Mouse (Mus musculus): ENCODE results near the gene Catsperd. TPM values are rescaled to one million over a fixed set of nuclear protein-coding genes. Genes with fewer than 3 reads are reported as not detected.
A peak's percentile ranks its signal among the peaks of the same experiment; 100 is the strongest.

The Catsperd gene
- polyA plus RNA-seq, 1 experiment from 2014 or later: 3.7 TPM

DNA sequence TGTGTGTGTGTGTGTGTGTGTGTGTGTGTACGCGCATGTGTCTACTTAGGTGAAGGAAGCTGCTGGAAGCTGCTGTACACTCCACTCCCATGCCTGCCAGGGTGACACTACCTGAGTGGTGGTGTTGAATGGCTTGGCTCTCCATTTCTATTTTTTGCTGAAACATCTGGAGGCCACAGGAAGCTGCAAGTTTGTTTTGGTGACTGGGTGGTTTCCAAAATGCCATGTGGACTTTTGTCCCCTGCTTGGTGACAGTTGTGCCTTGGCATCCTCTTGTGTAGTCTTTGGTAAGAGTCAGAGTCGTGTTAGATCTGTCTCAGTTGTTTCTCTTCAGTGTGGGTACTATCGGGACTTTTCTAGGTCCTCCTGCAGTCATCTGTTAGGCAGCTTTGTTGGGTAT, 58.9 kb downstream of the Catsperd start:
- no peak overlapping the region for H3K4me2 ChIP-seq (ENCODE audit: low read depth, low read length)
- H3K4me3 ChIP-seq (ENCODE audit: low read depth, low read length): no peak overlapping the region
- H3K9me3 ChIP-seq (ENCODE audit: control insufficient read depth, low read length): no peaks in the 10 kb centered on the region
- WGBS: 95% methylated on average over 4 of the region's 4 CpGs
- no peaks in the 10 kb centered on the region for H3K4me1 ChIP-seq (ENCODE audit: control insufficient read depth, insufficient read depth, low read length)
- no peak overlapping the region for H3K9ac ChIP-seq (replicated peaks; ENCODE audit: low read depth, low read length)
- no peak for ATAC-seq (ENCODE audit: low read depth)
- H3K27ac ChIP-seq (ENCODE audit: low read depth, low read length): no peak overlapping the region
- peaks cover 11% of the 10 kb centered on the region; the same call in 1 of the 2 replicates for H3K36me3 ChIP-seq (ENCODE audit: control insufficient read depth, insufficient read depth, low read length)
- H3K27me3 ChIP-seq (ENCODE audit: control insufficient read depth, insufficient read depth, low read length): no peaks in the 10 kb centered on the region

DNA sequence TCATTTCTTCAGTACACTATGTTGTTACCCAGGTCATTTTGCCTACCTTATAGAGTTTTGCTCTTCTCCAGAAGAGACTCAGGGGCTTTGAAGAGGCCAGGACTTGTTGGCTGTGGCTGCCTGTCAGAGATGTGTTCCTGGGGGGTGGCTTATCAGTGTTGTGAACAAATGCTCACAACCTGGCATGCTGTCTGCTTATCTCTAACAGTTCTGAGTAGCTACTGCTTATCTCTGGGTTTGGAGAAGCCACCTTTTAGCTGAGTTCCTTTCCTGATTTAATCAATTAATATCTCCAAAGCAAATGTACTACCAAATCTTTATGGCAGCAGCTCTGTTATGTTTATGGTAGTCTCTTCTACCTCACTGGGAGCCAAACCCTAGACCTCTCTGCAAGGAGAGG, 60.1 kb downstream of the Catsperd start:
- Histone ChIP-seq H3K4me2 (ENCODE audit: low read depth, low read length) (no peak overlapping the region), H3K36me3 (ENCODE audit: control insufficient read depth, insufficient read depth, low read length) (peaks cover 11% of the 10 kb centered on the region), H3K9me3 (ENCODE audit: control insufficient read depth, low read length) (no peaks in the 10 kb centered on the region), H3K9ac (replicated peaks; ENCODE audit: low read depth, low read length) (no peak overlapping the region), H3K4me1 (ENCODE audit: control insufficient read depth, insufficient read depth, low read length) (peaks cover 8% of the 10 kb centered on the region; the same call in 1 of the 2 replicates), H3K27ac (ENCODE audit: low read depth, low read length) (no peak overlapping the region), H3K4me3 (ENCODE audit: low read depth, low read length) (no peak overlapping the region), H3K27me3 (ENCODE audit: control insufficient read depth, insufficient read depth, low read length) (no peaks in the 10 kb centered on the region)
- no peak for ATAC-seq (ENCODE audit: low read depth)

DNA sequence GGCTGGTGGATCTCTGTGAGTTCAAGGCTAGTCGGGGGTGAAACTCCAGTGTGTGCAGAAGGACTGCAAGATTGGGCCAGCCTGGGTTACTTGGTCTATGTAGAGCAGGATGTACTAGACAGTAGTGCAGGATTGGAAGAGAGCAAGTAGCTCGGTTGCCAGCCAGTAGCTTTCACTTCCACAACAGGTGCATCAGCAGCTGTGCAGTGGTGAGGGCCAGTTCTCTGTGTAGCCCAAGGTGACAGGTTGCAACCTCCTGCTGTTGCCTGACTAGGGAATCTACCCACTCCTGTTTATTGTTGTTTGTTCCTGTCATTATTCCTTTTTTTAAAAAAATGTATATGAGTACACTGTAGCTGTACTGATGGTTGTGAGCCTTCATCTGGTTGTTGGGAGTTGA, 60.7 kb downstream of the Catsperd start:
- H3K9me3 ChIP-seq (ENCODE audit: control insufficient read depth, low read length): no peaks in the 10 kb centered on the region
- H3K4me1 ChIP-seq (ENCODE audit: control insufficient read depth, insufficient read depth, low read length): peaks cover 14% of the 10 kb centered on the region
- H3K27ac ChIP-seq (ENCODE audit: low read depth, low read length): no peak overlapping the region
- WGBS: 98% methylated on average over 2 of the region's 2 CpGs
- no peak overlapping the region for H3K9ac ChIP-seq (replicated peaks; ENCODE audit: low read depth, low read length)
- no peak for ATAC-seq (ENCODE audit: low read depth)
- no peak overlapping the region for H3K4me3 ChIP-seq (ENCODE audit: low read depth, low read length)
- peaks cover 11% of the 10 kb centered on the region for H3K36me3 ChIP-seq (ENCODE audit: control insufficient read depth, insufficient read depth, low read length)
- H3K4me2 ChIP-seq (ENCODE audit: low read depth, low read length): no peak overlapping the region
- no peaks in the 10 kb centered on the region for H3K27me3 ChIP-seq (ENCODE audit: control insufficient read depth, insufficient read depth, low read length)

DNA sequence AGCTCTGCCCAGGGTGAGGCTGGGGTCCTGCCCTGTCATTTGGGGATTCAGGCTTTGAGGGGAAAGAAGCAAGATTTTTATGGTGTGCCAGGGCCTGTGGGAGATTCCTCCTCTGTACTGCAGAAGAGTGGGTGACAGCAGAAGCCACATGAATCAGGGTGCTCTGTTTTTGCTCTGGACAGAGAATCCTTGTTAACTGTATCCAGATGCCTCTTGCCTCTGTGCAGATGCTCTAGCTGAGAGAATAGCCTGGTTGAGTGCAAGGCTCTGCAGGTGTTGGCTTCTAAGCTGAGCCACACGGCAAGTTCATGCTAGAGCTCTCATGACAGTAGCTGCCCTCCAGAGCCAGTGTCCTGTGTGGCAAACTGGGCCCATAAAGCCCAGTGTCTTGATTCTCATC, 65.5 kb downstream of the Catsperd start:
- ATAC-seq (ENCODE audit: low read depth): peak; percentile 5; the same call in 1 of the 2 replicates
- Histone ChIP-seq H3K4me3 (ENCODE audit: low read depth, low read length) (no peak overlapping the region), H3K4me2 (ENCODE audit: low read depth, low read length) (no peak overlapping the region), H3K36me3 (ENCODE audit: control insufficient read depth, insufficient read depth, low read length) (peaks cover 24% of the 10 kb centered on the region), H3K4me1 (ENCODE audit: control insufficient read depth, insufficient read depth, low read length) (peaks cover 26% of the 10 kb centered on the region), H3K27me3 (ENCODE audit: control insufficient read depth, insufficient read depth, low read length) (no peaks in the 10 kb centered on the region), H3K27ac (ENCODE audit: low read depth, low read length) (peak overlapping the region; percentile 40), H3K9ac (replicated peaks; ENCODE audit: low read depth, low read length) (no peak overlapping the region), H3K9me3 (ENCODE audit: control insufficient read depth, low read length) (no peaks in the 10 kb centered on the region)
- WGBS: 52% methylated on average over 1 of the region's 1 CpGs

DNA sequence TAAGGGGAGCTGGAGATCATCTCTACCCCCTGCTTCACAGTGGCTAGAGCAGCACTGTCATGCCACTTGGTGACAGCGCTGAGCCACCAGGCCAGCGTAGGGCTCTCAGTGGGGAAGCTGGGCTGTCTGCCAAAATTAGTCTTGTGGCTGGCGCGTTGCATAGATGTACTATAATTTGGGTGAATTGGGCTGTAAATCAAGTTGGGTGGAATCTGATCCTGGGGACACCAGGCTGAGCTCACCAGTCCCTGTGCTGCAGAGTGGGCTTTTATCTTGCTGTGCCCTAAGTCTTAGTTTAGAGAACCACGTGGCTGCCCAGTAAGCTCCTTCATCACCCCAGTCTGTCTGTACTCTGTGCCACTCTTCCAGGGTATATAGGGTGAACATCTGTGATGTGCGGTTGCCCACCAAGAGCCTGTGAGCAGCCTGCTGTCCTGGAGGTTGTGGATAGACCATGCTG, 65.9 kb downstream of the Catsperd start:
- no peak overlapping the region for H3K4me2 ChIP-seq (ENCODE audit: low read depth, low read length)
- no peaks in the 10 kb centered on the region for H3K27me3 ChIP-seq (ENCODE audit: control insufficient read depth, insufficient read depth, low read length)
- no peaks in the 10 kb centered on the region for H3K9me3 ChIP-seq (ENCODE audit: control insufficient read depth, low read length)
- H3K4me1 ChIP-seq (ENCODE audit: control insufficient read depth, insufficient read depth, low read length): peaks cover 26% of the 10 kb centered on the region
- no peak overlapping the region for H3K9ac ChIP-seq (replicated peaks; ENCODE audit: low read depth, low read length)
- no peak overlapping the region for H3K4me3 ChIP-seq (ENCODE audit: low read depth, low read length)
- 32% methylated on average over 6 of the region's 6 CpGs for WGBS
- H3K36me3 ChIP-seq (ENCODE audit: control insufficient read depth, insufficient read depth, low read length): peaks cover 29% of the 10 kb centered on the region
- ATAC-seq (ENCODE audit: low read depth): peak; percentile 74
- H3K27ac ChIP-seq (ENCODE audit: low read depth, low read length): peak overlapping the region; percentile 16; the same call in 1 of the 2 replicates

DNA sequence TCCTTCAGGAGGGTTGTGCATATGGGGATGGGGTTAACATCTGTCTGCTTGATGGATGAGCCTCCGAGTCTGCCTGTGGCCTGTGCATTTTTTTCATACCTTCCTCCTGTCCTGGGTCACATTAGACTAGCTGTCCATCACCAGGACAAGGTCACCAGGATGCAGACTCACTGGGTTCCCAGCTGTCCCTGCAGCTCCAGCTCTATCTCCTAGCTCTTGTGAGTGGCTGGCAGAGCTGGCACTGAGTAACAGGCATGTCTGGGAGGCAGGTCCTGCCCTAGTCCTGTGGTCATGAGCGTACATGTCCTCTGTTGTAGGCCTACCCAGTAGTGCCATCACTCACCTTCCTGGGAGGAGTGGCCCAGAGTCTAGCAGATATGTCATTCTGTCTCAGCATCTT, 72.5 kb downstream of the Catsperd start:
- peaks cover 77% of the 10 kb centered on the region for H3K36me3 ChIP-seq (ENCODE audit: control insufficient read depth, insufficient read depth, low read length)
- no peak overlapping the region for H3K4me3 ChIP-seq (ENCODE audit: low read depth, low read length)
- no peak overlapping the region for H3K9ac ChIP-seq (replicated peaks; ENCODE audit: low read depth, low read length)
- no peak overlapping the region for H3K4me2 ChIP-seq (ENCODE audit: low read depth, low read length)
- no peak for ATAC-seq (ENCODE audit: low read depth)
- H3K4me1 ChIP-seq (ENCODE audit: control insufficient read depth, insufficient read depth, low read length): no peaks in the 10 kb centered on the region
- no peaks in the 10 kb centered on the region for H3K9me3 ChIP-seq (ENCODE audit: control insufficient read depth, low read length)
- H3K27ac ChIP-seq (ENCODE audit: low read depth, low read length): no peak overlapping the region
- WGBS: 94% methylated on average over 2 of the region's 2 CpGs
- no peaks in the 10 kb centered on the region for H3K27me3 ChIP-seq (ENCODE audit: control insufficient read depth, insufficient read depth, low read length)

DNA sequence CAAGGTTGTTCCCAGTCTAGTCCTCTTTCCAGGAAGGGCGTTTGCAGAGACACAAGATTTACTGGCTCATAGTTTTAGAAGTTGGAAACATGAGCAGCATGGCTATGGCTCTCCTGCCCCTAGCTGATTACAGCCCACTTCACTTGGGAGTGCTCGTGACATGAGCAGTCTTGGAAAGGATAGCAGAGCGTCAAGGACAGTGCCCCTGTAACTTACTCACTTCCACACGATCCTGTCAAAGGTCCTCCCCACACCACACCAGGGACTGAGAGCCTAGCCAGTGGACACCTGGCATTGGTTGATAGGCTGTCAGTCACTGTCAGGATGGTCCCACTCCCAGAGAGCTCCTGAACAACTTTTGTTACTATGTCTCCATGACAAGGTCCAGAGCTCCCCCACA, 75.1 kb downstream of the Catsperd start:
- Histone ChIP-seq H3K36me3 (ENCODE audit: control insufficient read depth, insufficient read depth, low read length) (peaks cover 81% of the 10 kb centered on the region), H3K4me3 (ENCODE audit: low read depth, low read length) (no peak overlapping the region), H3K27me3 (ENCODE audit: control insufficient read depth, insufficient read depth, low read length) (no peaks in the 10 kb centered on the region), H3K4me2 (ENCODE audit: low read depth, low read length) (no peak overlapping the region), H3K9ac (replicated peaks; ENCODE audit: low read depth, low read length) (no peak overlapping the region), H3K9me3 (ENCODE audit: control insufficient read depth, low read length) (no peaks in the 10 kb centered on the region), H3K27ac (ENCODE audit: low read depth, low read length) (no peak overlapping the region), H3K4me1 (ENCODE audit: control insufficient read depth, insufficient read depth, low read length) (no peaks in the 10 kb centered on the region)
- no peak for ATAC-seq (ENCODE audit: low read depth)
- 92% methylated on average over 4 of the region's 4 CpGs for WGBS

DNA sequence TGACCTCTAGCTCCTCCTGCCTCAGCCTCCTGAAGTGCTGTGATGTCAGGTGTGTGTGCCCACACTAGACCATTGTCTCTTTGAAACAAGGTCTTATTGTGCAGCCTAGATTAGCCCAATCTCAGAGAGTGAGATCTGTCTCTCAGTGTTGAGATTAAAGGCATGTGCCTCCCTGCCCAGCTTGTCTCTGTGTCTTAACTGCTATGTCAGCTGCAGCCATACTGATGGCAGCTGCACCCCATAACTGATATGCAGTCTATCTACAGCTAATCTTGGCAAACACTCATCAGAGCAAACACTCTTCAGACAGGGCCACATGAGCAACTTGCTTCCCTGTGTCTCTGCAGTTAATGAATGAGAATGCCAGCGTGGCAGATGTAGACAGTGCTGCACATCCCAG, 78.6 kb downstream of the Catsperd start:
- H3K4me1 ChIP-seq (ENCODE audit: control insufficient read depth, insufficient read depth, low read length): no peaks in the 10 kb centered on the region
- no peak overlapping the region for H3K4me3 ChIP-seq (ENCODE audit: low read depth, low read length)
- 100% methylated on average over 1 of the region's 1 CpGs for WGBS
- H3K27me3 ChIP-seq (ENCODE audit: control insufficient read depth, insufficient read depth, low read length): no peaks in the 10 kb centered on the region
- peaks cover 82% of the 10 kb centered on the region for H3K36me3 ChIP-seq (ENCODE audit: control insufficient read depth, insufficient read depth, low read length)
- no peak for ATAC-seq (ENCODE audit: low read depth)
- no peak overlapping the region for H3K9ac ChIP-seq (replicated peaks; ENCODE audit: low read depth, low read length)
- H3K4me2 ChIP-seq (ENCODE audit: low read depth, low read length): no peak overlapping the region
- no peaks in the 10 kb centered on the region for H3K9me3 ChIP-seq (ENCODE audit: control insufficient read depth, low read length)
- no peak overlapping the region for H3K27ac ChIP-seq (ENCODE audit: low read depth, low read length)

DNA sequence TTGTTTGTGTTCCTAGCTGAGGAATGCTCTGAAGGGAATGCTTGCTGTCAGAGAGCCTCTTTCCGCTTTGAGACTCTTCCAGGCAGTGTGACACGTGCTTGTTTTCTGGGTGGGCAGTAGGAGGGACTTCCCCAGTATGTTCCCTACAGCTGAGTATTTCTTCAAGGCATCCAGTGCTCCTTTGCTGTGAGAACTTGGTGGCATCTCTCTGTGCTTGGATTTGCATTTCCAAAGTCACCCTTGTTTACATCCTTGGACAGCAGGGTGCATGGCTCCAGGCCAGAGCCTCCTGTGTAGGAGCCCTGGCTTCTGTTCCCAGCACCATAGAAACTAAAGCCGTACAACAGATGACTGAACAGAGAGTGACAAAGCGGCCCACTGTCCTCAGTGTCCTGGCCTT, 80.7 kb downstream of the Catsperd start:
- Histone ChIP-seq H3K36me3 (ENCODE audit: control insufficient read depth, insufficient read depth, low read length) (peaks cover 79% of the 10 kb centered on the region), H3K4me3 (ENCODE audit: low read depth, low read length) (no peak overlapping the region), H3K27ac (ENCODE audit: low read depth, low read length) (no peak overlapping the region), H3K27me3 (ENCODE audit: control insufficient read depth, insufficient read depth, low read length) (no peaks in the 10 kb centered on the region), H3K9ac (replicated peaks; ENCODE audit: low read depth, low read length) (no peak overlapping the region), H3K4me2 (ENCODE audit: low read depth, low read length) (no peak overlapping the region), H3K9me3 (ENCODE audit: control insufficient read depth, low read length) (no peaks in the 10 kb centered on the region), H3K4me1 (ENCODE audit: control insufficient read depth, insufficient read depth, low read length) (no peaks in the 10 kb centered on the region)
- no peak for ATAC-seq (ENCODE audit: low read depth)
- WGBS: 85% methylated on average over 4 of the region's 4 CpGs

DNA sequence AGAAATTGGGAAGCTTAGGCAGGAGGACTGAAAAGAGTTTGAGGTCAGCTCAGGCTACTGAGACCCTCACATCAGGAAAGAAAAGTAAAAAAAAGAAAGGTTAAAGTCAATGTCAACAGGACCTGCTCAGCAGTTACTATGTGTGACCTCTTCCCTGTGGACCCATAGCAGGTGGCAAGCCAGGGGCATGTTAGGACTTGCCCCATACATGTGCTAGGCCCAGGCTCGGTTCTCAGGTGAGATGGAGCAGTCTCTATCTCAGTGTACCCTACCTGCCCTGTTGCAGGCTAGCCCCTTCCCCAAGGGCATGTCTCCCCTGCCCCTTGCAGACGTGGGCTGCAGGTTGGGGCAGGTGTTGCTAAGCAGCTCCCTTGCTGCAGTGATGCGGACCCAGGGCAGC, 81.8 kb downstream of the Catsperd start:
- 89% methylated on average over 3 of the region's 3 CpGs for WGBS
- no peaks in the 10 kb centered on the region for H3K27me3 ChIP-seq (ENCODE audit: control insufficient read depth, insufficient read depth, low read length)

More for the DNA sequence above, 81.8 kb downstream of the Catsperd start:
- Histone ChIP-seq H3K9me3 (ENCODE audit: control insufficient read depth, low read length) (no peaks in the 10 kb centered on the region), H3K9ac (replicated peaks; ENCODE audit: low read depth, low read length) (no peak overlapping the region), H3K4me2 (ENCODE audit: low read depth, low read length) (no peak overlapping the region), H3K4me1 (ENCODE audit: control insufficient read depth, insufficient read depth, low read length) (no peaks in the 10 kb centered on the region), H3K4me3 (ENCODE audit: low read depth, low read length) (no peak overlapping the region), H3K36me3 (ENCODE audit: control insufficient read depth, insufficient read depth, low read length) (peaks cover 71% of the 10 kb centered on the region), H3K27ac (ENCODE audit: low read depth, low read length) (no peak overlapping the region)
- no peak for ATAC-seq (ENCODE audit: low read depth)

All from neural tube, embryonic 14.5 days (tissue).